In genomic region chr4:57143026-57143937, GRCm38 (mm10) we compare ENCODE assay signal across 8 mouse cellular contexts. TPM values are rescaled to one million over a fixed set of nuclear protein-coding genes. Genes with fewer than 3 reads are reported as not detected.
DNase-seq lines count a peak whose midpoint lies in the region; ATAC-seq and TF ChIP-seq lines count a peak whose summit lies in the region.

TSS of gene Epb41l4b (minus strand) at chr4:57143437.

- 1% methylated on average over 40 of the region's 142 CpGs for WGBS in hindbrain, embryonic 11.5 days

- H3K9ac ChIP-seq in ES-E14 (ENCODE audit: insufficient read depth, low read depth, low read length, poor library complexity, severe bottlenecking) = peak within 1 kb of the TSS; percentile 80
- H3K9ac ChIP-seq in hindbrain, embryonic 11.5 days (ENCODE audit: low read depth, low read length) = peak within 1 kb of the TSS; percentile 71

- no peak for DNase-seq in ES-E14 (ENCODE audit: low read depth, low spot score)
- DNase-seq in cerebellum, adult 9-10 months = peak; percentile 87
- peak; percentile 47 to 65 for DNase-seq in frontal cortex, postnatal 14 days (ENCODE audit: low spot score in 2 of 2)
- peak; percentile 90 for DNase-seq in hindbrain, embryonic 11.5 days (ENCODE audit: low spot score)
- DNase-seq in layer of hippocampus, postnatal 14 days (ENCODE audit: low spot score in 2 of 2) = peak; percentile 73 to 76
- peak; percentile 80 for DNase-seq in lung, postnatal 10 days
- DNase-seq in retina, adult 2 months (ENCODE audit: low read depth, low spot score) = peak; percentile 34
- peak; percentile 92 for DNase-seq in thymus, postnatal 14 days

- H3K4me1 ChIP-seq in ES-E14 (ENCODE audit: control insufficient read depth in 2 of 2, insufficient read depth in 2 of 2, low read length in 2 of 2, poor library complexity in 1 of 2) = peaks cover 0 to 7% of the 10 kb centered on the region in 2 experiments; a peak in 1 of 4 replicates
- H3K4me1 ChIP-seq in hindbrain, embryonic 11.5 days (replicated peaks; ENCODE audit: control insufficient read depth, insufficient read depth, low read length) = peaks cover 11% of the 10 kb centered on the region

- H3K36me3 ChIP-seq in ES-E14 (ENCODE audit: control insufficient read depth, insufficient read depth, low read length, poor library complexity, severe bottlenecking) = no peaks in the 10 kb centered on the region
- no peaks in the 10 kb centered on the region for H3K36me3 ChIP-seq in hindbrain, embryonic 11.5 days (ENCODE audit: control insufficient read depth, insufficient read depth, low read length)

- in situ Hi-C loops in ES-E14 (cut with MboI; ENCODE audit: low sequenced_read_pairs in 2 of 2, unreplicated experiment in 2 of 2) = no loop called here

- H3K4me3 ChIP-seq in ES-E14 (ENCODE audit: insufficient read depth in 1 of 2, low read depth in 1 of 2, low read length in 2 of 2, poor library complexity in 1 of 2, severe bottlenecking in 1 of 2) = peak within 1 kb of the TSS; percentile 88
- H3K4me3 ChIP-seq in hindbrain, embryonic 11.5 days (ENCODE audit: low read depth, low read length) = peak within 1 kb of the TSS; percentile 54

- H3K27me3 ChIP-seq in hindbrain, embryonic 11.5 days (ENCODE audit: control insufficient read depth, insufficient read depth, low read length) = peaks cover 28% of the 10 kb centered on the region

- ATAC-seq in hindbrain, embryonic 11.5 days (ENCODE audit: low FRiP score) = peak; percentile 92

- H3K27ac ChIP-seq in ES-E14 (ENCODE audit: insufficient read depth, low read depth, low read length, poor library complexity, severe bottlenecking) = no peak within 1 kb of the TSS
- 0 out of 2 replicates have a peak within 1 kb of the TSS, but pooled peaks have one; percentile 30 for H3K27ac ChIP-seq in hindbrain, embryonic 11.5 days (ENCODE audit: low read depth, low read length)

- no peaks in the 10 kb centered on the region for H3K9me3 ChIP-seq in ES-E14 (ENCODE audit: control insufficient read depth, insufficient read depth, low read depth, low read length)
- H3K9me3 ChIP-seq in hindbrain, embryonic 11.5 days (ENCODE audit: control insufficient read depth, low read length) = no peaks in the 10 kb centered on the region

- H3K4me2 ChIP-seq in hindbrain, embryonic 11.5 days (replicated peaks; ENCODE audit: low read depth, low read length) = peak within 1 kb of the TSS; percentile 87

TF ChIP-seq in ES-E14, 5 proteins besides CTCF, POLR2A, EP300 and RAD21:
- TF ChIP-seq CHD2 (IDR thresholded peaks at IDR 0.05; ENCODE audit: low read depth, low read length) = no peak
- TF ChIP-seq ZC3H11A (IDR thresholded peaks at IDR 0.05; ENCODE audit: borderline replicate concordance, low read depth, low read length) = peak; percentile 69
- 0 out of 2 replicates have a peak, but pooled peaks have one; percentile 57 for TF ChIP-seq HCFC1 (IDR thresholded peaks at IDR 0.05; ENCODE audit: borderline replicate concordance, insufficient read depth, low read length)
- no peak for TF ChIP-seq ZNF384 (IDR thresholded peaks at IDR 0.05; ENCODE audit: low read depth, low read length)

RNA-seq across cellular contexts. Expression of gene Epb41l4b, which starts in this region (rescaled TPM):
- total RNA-seq in ES-E14 (2012; rRNA removed) = 4.7 and 6.2 TPM in 2 replicates
- polyA plus RNA-seq in hindbrain, embryonic 11.5 days (2014; fragmentation: Nextera tagmentation; extraction: Ambion mirVana) = 1.4 and 1.7 TPM in 2 replicates
- 10 to 100 TPM; 14.8 to 18.4 TPM for total RNA-seq in layer of hippocampus, postnatal 14 days (2021)
